Mouse (Mus musculus): Measurements from ENCODE around the gene Olfr1102.

Olfr1102 gene

GRCm38 (mm10) chr2:86998098-86998497, at the start of gene Olfr1102:
Olfr1102 (plus strand) TSS chr2:86998398.
- no peak for DNase-seq (ENCODE audit: extremely low spot score, low spot score)

GRCm38 (mm10) chr2:86960593-86960992, 37.6 kb upstream of the Olfr1102 start, which contains the start of gene Olfr1099:
Olfr1099 (minus strand) TSS chr2:86960693.
- no peak for DNase-seq (ENCODE audit: extremely low spot score, low spot score)

- DNase-seq (ENCODE audit: extremely low spot score, low spot score) = no peak
These were observed 18.3 kb upstream of the Olfr1102 start, which contains the start of gene Olfr1100 for GRCm38 (mm10) chr2:86979854-86980253. Olfr1100 (minus strand) TSS chr2:86979954.

- DNase-seq (ENCODE audit: extremely low spot score, low spot score) = no peak
These were observed 7.1 kb upstream of the Olfr1102 start, which contains the start of gene Olfr1101 for GRCm38 (mm10) chr2:86991121-86991520. Olfr1101 (minus strand) TSS chr2:86991221.

- DNase-seq (ENCODE audit: extremely low spot score, low spot score) = no peak
These were observed 28.8 kb downstream of the Olfr1102 start, which contains the start of gene Olfr1104 for GRCm38 (mm10) chr2:87026980-87027379. Olfr1104 (minus strand) TSS chr2:87027080.

- DNase-seq (ENCODE audit: extremely low spot score, low spot score) = no peak
These were observed 38.2 kb downstream of the Olfr1102 start, which contains the start of gene Olfr1105 for GRCm38 (mm10) chr2:87036431-87036830. Olfr1105 (minus strand) TSS chr2:87036531.

GRCm38 (mm10) chr2:87052173-87052572, 54.0 kb downstream of the Olfr1102 start, which contains the start of gene Olfr1106:
Olfr1106 (minus strand) TSS chr2:87052273.
- DNase-seq (ENCODE audit: extremely low spot score, low spot score) = no peak
